Mouse (Mus musculus) hematopoietic stem cell, adult 5-6 weeks (primary cell): ENCODE results near the gene Nacc1. TPM values are rescaled to one million over a fixed set of nuclear protein-coding genes. Genes with fewer than 3 reads are reported as not detected.

ENCODE experiments used
- ATAC-seq, 2 experiments: fragments of 125-278 bp in 1 of 2; replicated peaks in 1 of 2; 2 replicates each; pipeline ENCODE4 v1.8.0; 2016 to 2017; ENCODE audit warnings: inconsistent platforms in 2 of 2, mild to moderate bottlenecking in 2 of 2, moderate number of reproducible peaks in 2 of 2, low read depth in 1 of 2, moderate TSS enrichment in 1 of 2; ENCODE audit not compliant: low FRiP score in 2 of 2, poor library complexity in 2 of 2, severe bottlenecking in 2 of 2, insufficient read depth in 1 of 2, low TSS enrichment in 1 of 2
- total RNA-seq: library from RNA; stranded (forward); fragments of 172-1452, 232-1000 nt; gene quantifications from 2 replicates; pipeline ENCODE4 v1.2.3, GENCODE M21; 2017

Gene Nacc1
- total RNA-seq, 1 experiment from 2014 or later: 51.0 TPM

- no peak for ATAC-seq
These were observed 31.5 kb upstream of the Nacc1 start for GRCm38 (mm10) chr8:84718959-84719690.

GRCm38 (mm10) chr8:84718476-84718875, 30.8 kb upstream of the Nacc1 start:
- no peak for ATAC-seq

DNA sequence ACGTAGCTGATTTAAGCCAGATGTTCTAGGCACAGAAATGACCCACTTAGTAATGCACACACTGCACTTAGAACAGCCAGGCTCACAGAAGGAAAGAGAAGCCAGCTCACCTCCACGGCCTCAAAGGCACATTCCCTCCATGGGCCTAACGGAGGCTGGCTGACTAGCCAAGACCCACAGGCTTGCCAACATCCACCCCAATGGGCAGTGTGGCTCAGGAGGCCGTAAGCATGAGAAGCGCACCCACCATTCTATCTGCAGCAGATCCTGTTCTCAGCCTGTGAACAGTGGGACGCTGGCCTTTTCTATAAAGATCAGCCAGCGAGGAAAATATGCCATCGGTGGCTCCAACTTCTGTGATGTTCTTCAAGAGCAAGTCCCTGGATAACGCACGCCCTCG, 29.1 kb upstream of the Nacc1 start:
- no peak for ATAC-seq

DNA sequence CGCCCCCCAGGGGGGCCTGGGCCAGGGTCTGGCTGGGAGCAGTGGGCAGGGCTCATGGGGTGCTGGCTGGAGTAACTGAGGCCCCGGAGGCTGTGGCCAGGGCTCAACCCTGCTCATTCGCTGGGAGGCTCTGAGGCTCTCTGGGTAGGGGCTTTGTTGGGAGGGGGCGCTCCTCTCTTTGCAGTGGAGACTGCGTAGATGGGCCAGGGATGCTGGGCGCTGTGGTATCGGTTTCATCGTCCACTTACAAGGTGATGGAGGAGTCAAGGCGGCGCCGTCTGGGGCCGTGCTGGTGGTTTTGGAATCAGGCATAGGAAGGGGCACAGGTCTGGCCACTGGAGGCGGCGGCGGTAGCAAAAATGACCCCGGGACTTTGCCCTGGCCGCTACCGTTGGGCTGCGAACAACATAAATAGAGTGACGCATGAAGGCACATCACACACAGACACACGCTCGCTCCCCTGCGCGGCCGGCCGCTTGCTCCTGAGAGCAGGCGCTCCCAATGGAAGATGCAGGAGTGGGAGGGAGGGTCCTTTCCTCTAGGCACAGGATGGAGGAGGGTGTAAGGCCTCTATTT, 28.3 kb upstream of the Nacc1 start:
- no peak for ATAC-seq

DNA sequence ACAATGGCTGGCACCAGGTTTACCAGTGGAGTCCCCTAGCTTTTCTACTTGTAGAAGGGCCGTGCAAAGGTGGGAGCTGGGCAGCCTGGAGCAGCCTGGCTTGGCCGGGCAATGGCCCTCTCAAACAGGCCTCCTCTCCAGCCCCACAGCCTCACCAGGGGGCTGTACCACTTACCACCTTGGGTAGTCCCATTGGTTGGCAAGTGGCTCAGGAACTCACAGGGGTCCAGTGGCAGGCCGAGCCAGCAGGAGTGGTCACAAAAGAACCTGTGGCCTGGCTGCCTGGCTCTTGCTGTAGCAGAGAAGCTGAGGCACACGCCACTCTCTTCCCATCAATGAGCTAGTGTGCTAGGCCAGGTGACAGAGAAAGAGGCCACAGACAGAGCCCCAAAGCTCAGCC, 26.5 kb upstream of the Nacc1 start:
- no peak for ATAC-seq

GRCm38 (mm10) chr8:84713381-84713780, 25.7 kb upstream of the Nacc1 start:
- ATAC-seq: no peak

DNA sequence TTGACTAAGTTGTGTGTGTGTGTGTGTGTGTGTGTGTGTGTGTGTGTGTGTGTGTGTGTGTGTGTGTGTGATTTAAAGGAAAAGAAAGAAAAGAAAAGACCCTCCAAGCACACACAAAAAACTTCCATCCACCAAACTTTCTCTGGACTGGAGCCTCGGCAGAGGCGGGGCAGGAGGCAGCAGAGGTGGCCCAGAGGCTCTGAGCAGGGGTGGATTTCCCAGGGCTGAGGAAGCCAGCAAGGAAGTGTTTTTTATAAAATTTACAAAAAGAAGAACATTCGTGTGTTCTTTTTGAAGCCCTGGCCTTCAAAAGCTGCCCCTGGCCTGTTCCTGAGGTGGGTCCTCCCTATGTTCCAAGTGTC, 25.1 kb upstream of the Nacc1 start:
- ATAC-seq: no peak

- peak in 1 of 2 experiments; percentile 2; a peak in 1 of 4 replicates for ATAC-seq
These were observed 24.5 kb upstream of the Nacc1 start for GRCm38 (mm10) chr8:84711933-84712758.

GRCm38 (mm10) chr8:84711312-84711711, 23.6 kb upstream of the Nacc1 start:
- ATAC-seq: no peak

DNA sequence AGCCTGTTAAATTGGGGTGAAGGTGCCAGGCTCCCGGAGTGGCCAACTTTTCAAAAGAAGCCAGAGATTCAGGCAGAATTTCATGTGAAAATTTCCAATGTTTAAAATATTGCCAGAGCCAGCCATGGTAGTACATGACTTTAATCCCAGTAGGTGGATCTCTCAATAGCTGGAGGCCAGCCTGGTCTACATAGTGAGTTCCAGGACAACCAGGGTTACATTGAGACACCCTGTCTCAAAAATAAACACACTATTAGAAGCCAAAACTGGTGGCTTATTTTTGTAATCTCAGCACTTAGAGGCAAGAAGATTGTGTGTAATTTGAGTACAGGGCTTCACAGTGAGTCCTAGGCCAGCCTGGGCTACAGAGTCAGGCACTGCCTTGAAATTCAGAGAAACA, 22.3 kb upstream of the Nacc1 start:
- ATAC-seq: no peak

DNA sequence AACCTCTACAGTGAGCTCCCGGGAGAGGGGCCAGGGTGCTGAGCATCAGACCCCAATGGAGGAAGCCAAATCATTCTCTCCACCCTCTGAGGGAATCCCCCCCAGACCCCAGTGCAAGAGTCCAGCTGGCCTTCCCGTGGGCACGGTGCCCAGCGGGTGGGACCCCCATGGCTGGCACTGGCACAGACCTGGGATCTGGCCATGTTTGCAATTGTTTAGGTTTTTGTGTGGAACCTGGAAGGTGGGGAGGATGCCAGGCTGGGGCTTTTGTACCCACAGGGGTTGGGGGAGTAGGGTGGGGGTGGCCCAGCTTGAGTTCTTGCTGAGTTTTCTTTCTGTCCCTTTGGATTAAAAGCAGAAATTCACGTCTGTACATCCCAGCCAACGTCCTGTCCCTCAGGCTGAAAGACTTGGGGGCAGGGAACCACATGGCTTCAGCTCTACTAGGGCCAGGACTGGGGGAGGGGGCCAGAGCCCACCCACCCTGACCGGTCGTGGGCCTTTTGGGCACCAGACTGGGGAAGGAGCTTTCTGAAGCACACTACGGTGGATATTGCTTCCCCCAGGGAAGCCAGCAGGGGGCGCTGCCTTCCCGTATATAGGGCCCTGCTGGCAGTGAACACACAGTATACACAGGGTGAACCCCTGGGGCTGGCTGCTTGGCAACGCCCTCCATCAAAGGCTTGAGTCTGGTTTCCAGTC, 21.3 kb upstream of the Nacc1 start:
- peak; percentile 49 to 63 for ATAC-seq

DNA sequence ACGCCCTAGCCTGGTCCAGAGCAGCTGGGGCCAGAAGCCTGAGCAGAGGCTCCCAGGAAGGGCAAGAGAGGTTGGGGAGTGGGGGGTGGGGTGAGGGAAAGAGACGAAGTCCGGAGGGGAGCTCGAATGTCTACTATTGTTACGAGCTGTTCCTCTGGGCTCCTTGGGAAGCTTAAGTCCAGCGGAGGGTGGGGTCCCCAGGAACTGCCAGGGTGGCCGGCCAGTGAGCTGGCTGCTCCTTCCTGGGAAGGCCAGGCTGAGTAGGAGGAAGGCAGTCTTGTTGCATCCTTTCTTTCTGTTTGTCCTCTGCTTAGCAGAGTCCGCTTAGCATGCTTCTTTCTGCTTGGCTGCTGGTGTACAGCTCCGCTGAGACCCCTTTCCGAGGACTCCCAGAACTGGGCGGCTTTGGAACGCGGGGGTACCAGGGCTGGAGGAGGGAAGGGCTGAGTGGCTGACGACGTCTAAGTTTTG, 20.4 kb upstream of the Nacc1 start:
- ATAC-seq: no peak

DNA sequence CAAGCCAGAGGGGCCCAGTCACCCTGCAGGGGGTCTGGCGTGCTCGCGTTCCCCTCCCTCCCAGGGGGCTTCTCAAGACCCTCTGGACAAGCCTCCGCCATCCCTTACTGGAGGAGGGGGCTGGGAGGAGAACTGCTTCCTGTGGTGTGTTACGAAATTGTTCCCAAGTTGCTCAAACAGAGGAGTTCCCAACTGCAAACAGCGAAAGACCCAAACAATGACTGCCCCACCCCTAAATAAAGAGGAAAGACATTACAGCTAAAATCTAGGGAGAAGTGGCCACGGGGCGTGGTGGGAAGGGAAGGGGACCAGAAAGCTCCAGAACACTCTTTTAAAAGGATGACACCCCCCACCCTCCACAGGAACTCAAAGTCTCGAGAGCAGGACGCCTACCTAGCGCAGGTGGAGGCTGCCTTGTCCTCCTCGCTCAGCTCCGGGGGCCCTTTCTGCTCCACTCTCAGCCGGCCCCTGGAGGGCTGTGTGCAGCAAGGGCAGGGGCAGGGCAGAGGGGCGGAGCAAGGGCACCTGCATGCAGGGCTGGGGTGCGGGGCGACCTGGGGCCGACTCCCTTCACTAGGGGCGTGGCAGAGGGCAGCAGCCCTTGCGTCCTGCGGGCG, 19.7 kb upstream of the Nacc1 start:
- peak; percentile 37 to 39; a peak in 3 of 4 replicates for ATAC-seq

GRCm38 (mm10) chr8:84706610-84707266, 19.1 kb upstream of the Nacc1 start:
- no peak for ATAC-seq

DNA sequence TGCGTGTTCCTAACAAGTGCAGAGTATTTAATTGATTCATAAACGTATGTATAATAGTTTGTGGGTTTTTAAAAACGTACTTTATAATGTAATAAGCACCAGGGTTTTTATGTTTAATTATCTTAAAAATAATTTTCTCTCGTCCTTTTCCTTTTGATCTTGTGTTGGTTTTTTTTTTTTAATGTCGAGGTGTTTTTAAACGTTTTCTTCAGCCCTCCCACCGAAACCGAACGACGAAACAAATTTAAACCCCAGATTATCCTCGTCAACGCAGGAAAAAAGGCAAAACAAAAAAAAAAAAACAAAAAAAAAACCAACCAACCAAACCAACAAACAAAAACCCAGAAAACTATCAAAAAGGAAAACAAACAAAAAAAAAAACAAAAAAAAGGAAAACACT, 18.3 kb upstream of the Nacc1 start:
- ATAC-seq: no peak

- no peak for ATAC-seq
These were observed 17.5 kb upstream of the Nacc1 start for GRCm38 (mm10) chr8:84704867-84705831.
